Mouse (Mus musculus) lung, postnatal 0 days (tissue): ENCODE results near the gene Lsmem1.

ENCODE experiments used
- CTCF ChIP-seq: IDR thresholded peaks from 2 replicates; pipeline ENCODE4 v1.5.1; 2016; ENCODE audit warnings: antibody characterized with exemption, mild to moderate bottlenecking
- EP300 ChIP-seq: IDR thresholded peaks from 2 replicates; pipeline ENCODE4 v1.6.1; 2016; ENCODE audit warnings: antibody characterized with exemption, mild to moderate bottlenecking, control low read depth

DNA sequence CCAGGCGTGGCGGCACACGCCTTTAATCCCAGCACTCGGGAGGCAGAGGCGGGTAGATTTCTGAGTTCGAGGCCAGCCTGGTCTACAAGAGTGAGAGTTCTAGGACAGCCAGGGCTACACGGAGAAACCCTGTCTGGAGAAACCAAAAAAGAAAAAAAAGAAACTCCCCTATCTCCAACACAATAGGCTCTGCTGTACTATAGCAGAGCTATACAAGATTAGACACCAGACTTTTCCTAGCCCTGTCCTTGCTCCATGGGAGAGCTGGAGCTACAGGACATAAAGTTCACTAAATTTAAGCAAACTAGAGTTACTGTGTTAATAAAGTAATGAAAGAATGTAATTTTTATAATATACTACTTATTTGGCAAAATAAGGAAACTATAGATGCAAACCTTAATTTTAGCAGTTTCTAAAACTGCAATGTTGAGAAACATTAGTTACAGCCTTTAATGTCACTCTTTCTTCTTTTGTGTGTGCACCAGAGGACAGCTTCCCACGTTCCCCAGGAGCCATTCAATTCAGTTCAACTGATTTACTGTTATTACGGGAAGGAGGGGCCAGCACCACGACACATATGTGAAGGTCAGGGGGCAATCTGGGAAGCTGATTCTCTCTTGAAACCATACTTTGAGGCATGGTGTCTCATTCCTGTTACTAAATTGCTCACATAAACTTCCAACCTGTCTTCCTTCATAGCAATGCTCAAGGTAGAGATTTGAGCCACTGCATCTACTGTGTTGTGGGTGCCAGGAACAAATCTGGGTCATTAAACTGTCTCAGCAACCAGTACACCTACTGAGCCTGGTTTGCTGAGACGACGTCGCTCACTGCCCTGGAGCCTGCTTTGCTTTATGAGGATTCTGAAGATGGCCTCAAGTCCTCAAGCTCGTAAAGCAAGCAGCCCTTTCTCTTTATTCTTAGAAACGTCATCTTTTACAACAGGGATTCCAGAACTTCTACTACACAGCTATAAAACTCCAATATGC lies 15.9 kb upstream of the Lsmem1 start:
- no peak for TF ChIP-seq CTCF
- no peak for TF ChIP-seq EP300
